Mouse (Mus musculus): ENCODE results near the gene Krtap17-1.
A peak's percentile ranks its signal among the peaks of the same experiment; 100 is the strongest.

The Krtap17-1 gene

GRCm38 (mm10) chr11:99993620-99994383 is at the start of gene Krtap17-1:
TSS of gene Krtap17-1 (minus strand) at chr11:99993994.
- DNase-seq (ENCODE audit: low spot score) = no peak

- DNase-seq (ENCODE audit: low spot score) = no peak
Measured at GRCm38 (mm10) chr11:100041454-100041853, 47.7 kb upstream of the Krtap17-1 start, which contains the start of gene Krt34. TSS of gene Krt34 (minus strand) at chr11:100041554.

- no peak for DNase-seq (ENCODE audit: low spot score)
Measured at GRCm38 (mm10) chr11:100029768-100030167, 36.0 kb upstream of the Krtap17-1 start, which contains the start of gene Krt33b. TSS of gene Krt33b (minus strand) at chr11:100029868.

- no peak for DNase-seq (ENCODE audit: low spot score)
Measured at GRCm38 (mm10) chr11:100021438-100021837, 27.6 kb upstream of the Krtap17-1 start.

GRCm38 (mm10) chr11:100019466-100019865 is 25.7 kb upstream of the Krtap17-1 start:
- DNase-seq (ENCODE audit: low spot score) = no peak

- DNase-seq (ENCODE audit: low spot score) = no peak
Measured at GRCm38 (mm10) chr11:100016112-100016511, 22.3 kb upstream of the Krtap17-1 start, which contains the start of gene Krt33a. TSS of gene Krt33a (minus strand) at chr11:100016212.

- no peak for DNase-seq (ENCODE audit: low spot score)
Measured at GRCm38 (mm10) chr11:100013691-100014171, 19.9 kb upstream of the Krtap17-1 start.

- no peak for DNase-seq (ENCODE audit: low spot score)
Measured at GRCm38 (mm10) chr11:100010682-100011081, 16.9 kb upstream of the Krtap17-1 start.

GRCm38 (mm10) chr11:100008336-100008735 is 14.5 kb upstream of the Krtap17-1 start:
- no peak for DNase-seq (ENCODE audit: low spot score)

GRCm38 (mm10) chr11:100006624-100007023 is 12.8 kb upstream of the Krtap17-1 start:
- DNase-seq (ENCODE audit: low spot score) = no peak

- DNase-seq (ENCODE audit: low spot score) = no peak
Measured at GRCm38 (mm10) chr11:100005905-100006304, 12.1 kb upstream of the Krtap17-1 start.

- peak; percentile 59 for DNase-seq (ENCODE audit: low spot score)
Measured at GRCm38 (mm10) chr11:100004846-100005245, 11.1 kb upstream of the Krtap17-1 start.

- no peak for DNase-seq (ENCODE audit: low spot score)
Measured at GRCm38 (mm10) chr11:99999091-99999490, 5.3 kb upstream of the Krtap17-1 start.

- DNase-seq (ENCODE audit: low spot score) = no peak
Measured at GRCm38 (mm10) chr11:99994384-99994661, 529 bp upstream of the Krtap17-1 start.

- DNase-seq (ENCODE audit: low spot score) = no peak
Measured at GRCm38 (mm10) chr11:99990571-99990970, 3.2 kb downstream of the Krtap17-1 start.

GRCm38 (mm10) chr11:99989881-99990405 is 3.9 kb downstream of the Krtap17-1 start:
- DNase-seq (ENCODE audit: low spot score) = no peak

GRCm38 (mm10) chr11:99988530-99988929 is 5.3 kb downstream of the Krtap17-1 start:
- no peak for DNase-seq (ENCODE audit: low spot score)

- no peak for DNase-seq (ENCODE audit: low spot score)
Measured at GRCm38 (mm10) chr11:99986180-99986647, 7.6 kb downstream of the Krtap17-1 start, which contains the start of gene Krtap16-1. TSS of gene Krtap16-1 (minus strand) at chr11:99986597.

- DNase-seq (ENCODE audit: low spot score) = peak; percentile 17
Measured at GRCm38 (mm10) chr11:99985291-99986092, 8.3 kb downstream of the Krtap17-1 start.

- no peak for DNase-seq (ENCODE audit: low spot score)
Measured at GRCm38 (mm10) chr11:99983442-99983841, 10.4 kb downstream of the Krtap17-1 start.

GRCm38 (mm10) chr11:99982731-99983130 is 11.1 kb downstream of the Krtap17-1 start:
- no peak for DNase-seq (ENCODE audit: low spot score)

GRCm38 (mm10) chr11:99978953-99979352 is 14.8 kb downstream of the Krtap17-1 start, which contains the start of gene Krtap29-1:
TSS of gene Krtap29-1 (minus strand) at chr11:99979053.
- no peak for DNase-seq (ENCODE audit: low spot score)

Data from layer of hippocampus, adult 9-10 months (tissue).